Mouse (Mus musculus) intestine, postnatal 0 days (tissue): ENCODE data around the gene Otub1. TPM values are rescaled to one million over a fixed set of nuclear protein-coding genes. Genes with fewer than 3 reads are reported as not detected.

Source experiments
- ATAC-seq: fragments of 200-750 bp; cut with Nextera tagmentation; 2 replicates; pipeline ENCODE4 v1.8.0; 2017; ENCODE audit warnings: mild to moderate bottlenecking, moderate TSS enrichment, moderate library complexity
- H3K27ac ChIP-seq: fragments of 300-500 bp; sonication (generic); 2 replicates; pipeline ENCODE4 v1.5.1; 2014; ENCODE audit warnings: mild to moderate bottlenecking, low read depth, low read length, moderate library complexity
- H3K27me3 ChIP-seq: fragments of 300-500 bp; sonication (generic); replicated peaks from 2 replicates; pipeline ENCODE4 v1.6.1; 2014; ENCODE audit warnings: low read length, mixed read lengths; ENCODE audit not compliant: control insufficient read depth, insufficient read depth
- H3K36me3 ChIP-seq: fragments of 300-500 bp; sonication (generic); 2 replicates; pipeline ENCODE4 v1.6.1; 2014; ENCODE audit warnings: mild to moderate bottlenecking, moderate library complexity; ENCODE audit not compliant: control insufficient read depth, insufficient read depth
- H3K4me1 ChIP-seq: fragments of 300-500 bp; sonication (generic); replicated peaks from 2 replicates; pipeline ENCODE4 v1.6.1; 2014; ENCODE audit warnings: antibody characterized with exemption, low read length, mixed read lengths; ENCODE audit not compliant: control insufficient read depth, insufficient read depth
- H3K4me2 ChIP-seq: fragments of 300-500 bp; sonication (generic); replicated peaks from 2 replicates; pipeline ENCODE4 v1.6.1; 2014; ENCODE audit warnings: low read depth, mild to moderate bottlenecking, moderate library complexity
- H3K4me3 ChIP-seq: fragments of 300-500 bp; sonication (generic); 2 replicates; pipeline ENCODE4 v1.5.1; 2014; ENCODE audit warnings: low read depth, low read length
- H3K9ac ChIP-seq: fragments of 300-500 bp; sonication (generic); 2 replicates; pipeline ENCODE4 v1.6.1; 2014; ENCODE audit warnings: mild to moderate bottlenecking, low read depth, low read length
- H3K9me3 ChIP-seq: fragments of 300-500 bp; sonication (generic); 2 replicates; pipeline ENCODE4 v1.6.1; 2016; ENCODE audit warnings: mixed run types; ENCODE audit not compliant: control insufficient read depth
- CTCF ChIP-seq: sonication (generic); IDR thresholded peaks from 2 replicates; pipeline ENCODE4 v1.5.1; 2016; ENCODE audit warnings: low read depth, mild to moderate bottlenecking, control low read depth, antibody characterized with exemption, moderate library complexity
- WGBS: fragments of 180-500 bp; shearing (Covaris S2); extraction: QIAGEN DNeasy Blood & Tissue Kit; methylation state at CpG from one replicate; pipeline ENCODE4 v1.1.7; 2014; 5-methylcytosine and 5-hydroxymethylcytosine counted together
- polyA plus RNA-seq: library from polyadenylated mRNA; unstranded; fragments of >200 nt; fragmentation: Nextera tagmentation; extraction: Ambion mirVana; gene quantifications from 2 replicates; pipeline ENCODE4 v1.2.1, GENCODE M21; 2015

Otub1 gene
- polyA plus RNA-seq, 1 experiment from 2014 or later, result 126 TPM

- TF ChIP-seq CTCF, result no peak
- H3K36me3 ChIP-seq, result peaks cover 33% of the 10 kb centered on the region
- ATAC-seq, result no peak
- H3K27me3 ChIP-seq, result no peaks in the 10 kb centered on the region
- H3K4me1 ChIP-seq, result peaks cover 4% of the 10 kb centered on the region
- H3K27ac ChIP-seq, result peak overlapping the region; percentile 3; the same call in 1 of the 2 replicates
- no peak overlapping the region for H3K4me3 ChIP-seq
- no peaks in the 10 kb centered on the region for H3K9me3 ChIP-seq
- H3K4me2 ChIP-seq, result no peak overlapping the region
- H3K9ac ChIP-seq, result no peak overlapping the region
- 67% methylated on average over 5 of the region's 5 CpGs for WGBS
These were observed 8.4 kb upstream of the Otub1 start for GRCm38 (mm10) chr19:7214484-7214883.

GRCm38 (mm10) chr19:7213010-7213409 is 6.9 kb upstream of the Otub1 start:
- Histone ChIP-seq H3K4me1 (peaks cover 4% of the 10 kb centered on the region), H3K9me3 (no peaks in the 10 kb centered on the region), H3K4me3 (no peak overlapping the region), H3K36me3 (peaks cover 33% of the 10 kb centered on the region), H3K9ac (no peak overlapping the region), H3K4me2 (no peak overlapping the region), H3K27ac (no peak overlapping the region), H3K27me3 (no peaks in the 10 kb centered on the region)
- 85% methylated on average over 3 of the region's 3 CpGs for WGBS
- no peak for TF ChIP-seq CTCF
- no peak for ATAC-seq

GRCm38 (mm10) chr19:7212216-7212615 is 6.1 kb upstream of the Otub1 start:
- Histone ChIP-seq H3K27ac (no peak overlapping the region), H3K4me1 (peaks cover 4% of the 10 kb centered on the region), H3K9ac (no peak overlapping the region), H3K36me3 (peaks cover 33% of the 10 kb centered on the region), H3K9me3 (no peaks in the 10 kb centered on the region), H3K27me3 (no peaks in the 10 kb centered on the region), H3K4me2 (no peak overlapping the region), H3K4me3 (no peak overlapping the region)
- TF ChIP-seq CTCF, result no peak
- ATAC-seq, result no peak
- 71% methylated on average over 1 of the region's 1 CpGs for WGBS

- Histone ChIP-seq H3K36me3 (peaks cover 26% of the 10 kb centered on the region), H3K4me2 (no peak overlapping the region), H3K27ac (no peak overlapping the region), H3K9ac (no peak overlapping the region), H3K9me3 (no peaks in the 10 kb centered on the region), H3K27me3 (no peaks in the 10 kb centered on the region), H3K4me3 (no peak overlapping the region), H3K4me1 (peaks cover 4% of the 10 kb centered on the region; the same call in 1 of the 2 replicates)
- 88% methylated on average over 7 of the region's 7 CpGs for whole genome bisulfite sequencing
- ATAC-seq, result no peak
- TF ChIP-seq CTCF, result peak; percentile 37
These were observed 4.0 kb upstream of the Otub1 start for GRCm38 (mm10) chr19:7209907-7210646.

- TF ChIP-seq CTCF, result no peak
- WGBS, result 22% methylated on average over 7 of the region's 7 CpGs
- no peak for ATAC-seq
These were observed 790 bp downstream of the Otub1 start for GRCm38 (mm10) chr19:7205326-7205725.

GRCm38 (mm10) chr19:7204898-7205297 is 1.2 kb downstream of the Otub1 start:
- peak overlapping the region; percentile 74 for H3K4me2 ChIP-seq
- H3K9ac ChIP-seq, result no peak overlapping the region
- no peak for ATAC-seq
- no peak overlapping the region for H3K27ac ChIP-seq
- H3K9me3 ChIP-seq, result no peaks in the 10 kb centered on the region
- TF ChIP-seq CTCF, result no peak
- H3K4me3 ChIP-seq, result peak overlapping the region; percentile 72
- H3K27me3 ChIP-seq, result no peaks in the 10 kb centered on the region
- H3K36me3 ChIP-seq, result peaks cover 30% of the 10 kb centered on the region
- 57% methylated on average over 2 of the region's 2 CpGs for WGBS
- H3K4me1 ChIP-seq, result 0 out of 2 replicates have a peak, but pooled peaks cover 4% of the 10 kb centered on the region

More at GRCm38 (mm10) chr19:7205326-7205725, 790 bp downstream of the Otub1 start:
- H3K9ac ChIP-seq, result peak overlapping the region; percentile 74
- 0 out of 2 replicates have a peak, but pooled peaks cover 4% of the 10 kb centered on the region for H3K4me1 ChIP-seq
- H3K4me2 ChIP-seq, result peak overlapping the region; percentile 74
- no peaks in the 10 kb centered on the region for H3K27me3 ChIP-seq
- peaks cover 25% of the 10 kb centered on the region; the same call in 1 of the 2 replicates for H3K36me3 ChIP-seq
- no peaks in the 10 kb centered on the region for H3K9me3 ChIP-seq
- H3K4me3 ChIP-seq, result peak overlapping the region; percentile 72
- peak overlapping the region; percentile 95 for H3K27ac ChIP-seq
